In the genomic region with DNA sequence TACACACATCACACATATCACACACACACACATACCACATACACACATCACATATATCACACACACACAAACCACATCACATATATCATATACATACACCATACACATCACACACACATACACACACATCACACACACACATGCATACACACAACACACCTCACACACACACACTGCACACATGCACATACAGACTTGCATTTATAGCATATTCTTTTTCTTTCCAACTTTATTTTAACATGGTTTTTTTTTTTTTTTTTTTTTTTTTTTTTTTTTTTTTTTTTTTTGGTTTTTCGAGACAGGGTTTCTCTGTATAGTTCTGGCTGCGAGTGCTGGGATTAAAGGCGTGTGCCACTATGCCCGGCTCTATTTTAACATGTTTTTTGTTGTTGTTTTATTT, we compare ENCODE assay signal across 32 mouse cellular contexts.
"Had no signal": no experiment of that assay in that cellular context is flagged by ENCODE, and none has a peak within 500 bp of the region (broad histone marks: within the 10 kb centered on the region; RNA-seq: fewer than 3 reads in every experiment).

No protein-coding gene starts in this region.

- H3K9me3 ChIP-seq: limb, embryonic 10.5 days; limb, embryonic 12.5 days; limb, embryonic 13.5 days; limb, embryonic 15.5 days; liver, embryonic 12.5 days; liver, embryonic 13.5 days; liver, embryonic 15.5 days; lung, embryonic 15.5 days; midbrain, embryonic 10.5 days; midbrain, embryonic 12.5 days; midbrain, embryonic 13.5 days; midbrain, embryonic 15.5 days; neural tube, embryonic 12.5 days had no signal

- H3K4me3 ChIP-seq: limb, embryonic 10.5 days; limb, embryonic 12.5 days; limb, embryonic 13.5 days; limb, embryonic 15.5 days; liver, embryonic 12.5 days; liver, embryonic 13.5 days; liver, embryonic 15.5 days; lung, embryonic 15.5 days; megakaryocyte, embryonic 14.5 days; midbrain, embryonic 10.5 days; midbrain, embryonic 12.5 days; midbrain, embryonic 13.5 days; midbrain, embryonic 15.5 days; myocyte; neural tube, embryonic 12.5 days had no signal

- H3K27ac ChIP-seq: limb, embryonic 10.5 days; limb, embryonic 12.5 days; limb, embryonic 13.5 days; limb, embryonic 15.5 days; liver, embryonic 12.5 days; liver, embryonic 13.5 days; liver, embryonic 14.5 days; liver, embryonic 15.5 days; lung, embryonic 15.5 days; macrophage; midbrain, embryonic 10.5 days; midbrain, embryonic 12.5 days; midbrain, embryonic 13.5 days; midbrain, embryonic 15.5 days; neural tube, embryonic 12.5 days had no signal

- ATAC-seq: liver, embryonic 12.5 days; liver, postnatal 0 days; lung, postnatal 0 days; midbrain, embryonic 13.5 days; midbrain, embryonic 15.5 days; midbrain, embryonic 16.5 days had no signal

- H3K9ac ChIP-seq: limb, embryonic 12.5 days; limb, embryonic 13.5 days; limb, embryonic 15.5 days; liver, embryonic 12.5 days; liver, embryonic 13.5 days; liver, embryonic 14.5 days; liver, embryonic 15.5 days; liver, postnatal 0 days; lung, embryonic 14.5 days; lung, embryonic 15.5 days; midbrain, embryonic 12.5 days; midbrain, embryonic 13.5 days; midbrain, embryonic 15.5 days; neural tube, embryonic 12.5 days had no signal

- DNase-seq: left cerebral cortex, postnatal 4 days; liver; liver, embryonic 13.5 days; liver, postnatal 0 days; lung, adult 18-20 months; lung, adult 2 months; lung, embryonic 14.5 days; lung, postnatal 10 days; lung, postnatal 14 days; lung, postnatal 36 days; lung, postnatal 4 days; midbrain, embryonic 14.5 days had no signal

- H3K4me1 ChIP-seq: limb, embryonic 12.5 days; limb, embryonic 13.5 days; liver, embryonic 12.5 days; liver, embryonic 13.5 days; liver, embryonic 15.5 days; lung, embryonic 15.5 days; megakaryocyte, embryonic 14.5 days; midbrain, embryonic 10.5 days; midbrain, embryonic 12.5 days; midbrain, embryonic 13.5 days; midbrain, embryonic 15.5 days; neural tube, embryonic 12.5 days had no signal

- H3K36me3 ChIP-seq: limb, embryonic 10.5 days; limb, embryonic 12.5 days; limb, embryonic 13.5 days; limb, embryonic 15.5 days; liver, embryonic 12.5 days; liver, embryonic 13.5 days; liver, embryonic 15.5 days; lung, embryonic 15.5 days; midbrain, embryonic 10.5 days; midbrain, embryonic 12.5 days; midbrain, embryonic 13.5 days; midbrain, embryonic 15.5 days; neural tube, embryonic 12.5 days had no signal

- H3K27me3 ChIP-seq: limb, embryonic 12.5 days; limb, embryonic 13.5 days; limb, embryonic 15.5 days; liver, embryonic 12.5 days; liver, embryonic 13.5 days; liver, embryonic 15.5 days; lung, embryonic 15.5 days; midbrain, embryonic 12.5 days; midbrain, embryonic 13.5 days; midbrain, embryonic 15.5 days; neural tube, embryonic 12.5 days had no signal

- H3K4me2 ChIP-seq: limb, embryonic 12.5 days; limb, embryonic 13.5 days; limb, embryonic 15.5 days; liver, embryonic 11.5 days; liver, embryonic 12.5 days; liver, embryonic 13.5 days; liver, embryonic 15.5 days; lung, embryonic 14.5 days; lung, embryonic 15.5 days; midbrain, embryonic 11.5 days; midbrain, embryonic 12.5 days; midbrain, embryonic 13.5 days; midbrain, embryonic 15.5 days; neural tube, embryonic 12.5 days had no signal
